Mouse (Mus musculus) forebrain, postnatal 0 days (tissue): ENCODE data around the gene A830018L16Rik. TPM values are rescaled to one million over a fixed set of nuclear protein-coding genes. Genes with fewer than 3 reads are reported as not detected.
"Not testable (repeated sequence)": the region's sequence is repeated elsewhere in the genome, so short reads cannot be mapped to it uniquely, and the experiment has no call there.

ENCODE experiments used
- ATAC-seq: fragments of 200-750 bp; cut with Nextera tagmentation; 2 replicates; pipeline ENCODE4 v1.8.0; 2017; ENCODE audit warnings: mild to moderate bottlenecking, moderate library complexity
- DNase-seq: peaks from one replicate; pipeline ENCODE4 v3.0.0-alpha.2; 2015
- H3K27ac ChIP-seq: fragments of 300-500 bp; sonication (generic); 2 replicates; pipeline ENCODE4 v1.5.1; 2014; ENCODE audit warnings: low read depth, mild to moderate bottlenecking, antibody characterized with exemption, low read length, moderate library complexity, mixed read lengths
- H3K27me3 ChIP-seq: fragments of 300-500 bp; sonication (generic); 2 replicates; pipeline ENCODE4 v1.6.1; 2014; ENCODE audit warnings: mild to moderate bottlenecking, low read length, mixed read lengths; ENCODE audit not compliant: insufficient read depth
- H3K36me3 ChIP-seq: fragments of 300-500 bp; sonication (generic); 2 replicates; pipeline ENCODE4 v1.6.1; 2014; ENCODE audit warnings: mild to moderate bottlenecking, moderate library complexity; ENCODE audit not compliant: insufficient read depth
- H3K4me1 ChIP-seq: fragments of 300-500 bp; sonication (generic); 2 replicates; pipeline ENCODE4 v1.6.1; 2014; ENCODE audit warnings: antibody characterized with exemption; ENCODE audit not compliant: insufficient read depth
- H3K4me2 ChIP-seq: fragments of 300-500 bp; sonication (generic); 2 replicates; pipeline ENCODE4 v1.6.1; 2014; ENCODE audit warnings: low read depth, mild to moderate bottlenecking, moderate library complexity
- H3K4me3 ChIP-seq: fragments of 300-500 bp; sonication (generic); 2 replicates; pipeline ENCODE4 v1.5.1; 2014; ENCODE audit warnings: low read depth, low read length, mixed read lengths
- H3K9ac ChIP-seq: fragments of 300-500 bp; sonication (generic); 2 replicates; pipeline ENCODE4 v1.6.1; 2014; ENCODE audit warnings: mild to moderate bottlenecking
- H3K9me3 ChIP-seq: fragments of 300-500 bp; sonication (generic); 2 replicates; pipeline ENCODE4 v1.6.1; 2016; ENCODE audit warnings: low read length
- CTCF ChIP-seq: sonication (generic); IDR thresholded peaks from 2 replicates; pipeline ENCODE4 v1.5.1; 2016; ENCODE audit warnings: antibody characterized with exemption, control low read depth, low read depth
- WGBS: fragments of 180-500 bp; shearing (Covaris S2); extraction: QIAGEN DNeasy Blood & Tissue Kit; methylation state at CpG from one replicate; pipeline ENCODE4 v1.1.7; 2014; 5-methylcytosine and 5-hydroxymethylcytosine counted together
- polyA plus RNA-seq: library from polyadenylated mRNA; unstranded; fragments of >200 nt; fragmentation: Nextera tagmentation; extraction: Ambion mirVana; gene quantifications from 2 replicates; pipeline ENCODE4 v1.2.1, GENCODE M21; 2015
- total RNA-seq: library from RNA; depleted of rRNA; stranded (reverse); fragments of >200 nt; gene quantifications from 2 replicates; pipeline ENCODE4 v1.2.3, GENCODE M21; 2014

A830018L16Rik gene
- total and polyA plus RNA-seq, 2 experiments from 2014 or later: 18.3 to 32.1 TPM

DNA sequence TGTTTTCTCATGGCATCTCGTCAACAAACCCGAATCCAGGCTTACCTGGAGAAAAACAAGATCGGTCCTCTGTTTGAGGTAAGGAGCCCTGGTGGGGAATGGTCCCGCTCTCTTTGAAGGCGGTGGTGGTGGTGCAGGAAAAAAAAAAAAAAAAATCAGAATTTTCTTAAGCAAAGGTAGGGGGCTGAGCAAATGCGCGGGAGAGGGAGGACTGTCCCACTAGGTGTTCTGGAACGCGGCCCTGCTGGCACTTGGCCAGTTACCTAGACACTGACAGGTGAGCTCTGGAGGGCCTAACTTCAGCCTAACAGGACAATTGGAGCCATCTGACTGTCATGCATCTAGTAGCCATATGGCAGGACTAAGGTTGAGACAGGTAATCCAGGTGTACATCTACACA is 655 bp downstream of the A830018L16Rik start:
- no peak for TF ChIP-seq CTCF
- H3K36me3 ChIP-seq: no peaks in the 10 kb centered on the region
- ATAC-seq (no peak), DNase-seq (no peak)
- H3K9ac ChIP-seq: peak overlapping the region; percentile 62
- H3K27me3 ChIP-seq: no peaks in the 10 kb centered on the region
- 0 out of 2 replicates have a peak, but pooled peaks cover 4% of the 10 kb centered on the region for H3K4me1 ChIP-seq
- H3K4me2 ChIP-seq: peak overlapping the region; percentile 74
- H3K27ac ChIP-seq: peak overlapping the region; percentile 75; the same call in 1 of the 2 replicates
- 2% methylated on average over 9 of the region's 9 CpGs for WGBS
- peak overlapping the region; percentile 63 for H3K4me3 ChIP-seq
- H3K9me3 ChIP-seq: no peaks in the 10 kb centered on the region

DNA sequence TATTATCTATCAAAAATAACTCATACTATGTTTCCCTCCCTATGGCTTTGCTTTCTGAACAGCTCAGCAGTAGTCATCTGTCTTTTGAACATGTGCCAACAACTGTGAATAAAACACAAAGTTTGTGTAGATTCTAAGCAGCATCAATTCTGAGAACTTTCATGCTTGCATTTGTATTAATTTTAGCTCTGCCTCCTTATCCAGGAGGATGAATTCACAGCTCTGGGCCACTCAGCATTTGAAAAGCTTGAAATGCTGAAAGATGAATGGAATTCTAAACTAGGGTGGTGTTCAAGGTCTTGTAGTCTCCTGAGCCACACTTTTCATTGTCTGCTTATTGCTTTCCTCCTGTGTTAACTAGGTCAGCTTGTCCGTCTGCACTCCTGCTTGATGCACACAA is 13.4 kb downstream of the A830018L16Rik start:
- whole genome bisulfite sequencing: 47% methylated on average over 1 of the region's 1 CpGs
- Histone ChIP-seq H3K9ac (no peak overlapping the region), H3K4me1 (no peaks in the 10 kb centered on the region), H3K4me2 (no peak overlapping the region), H3K27me3 (no peaks in the 10 kb centered on the region), H3K9me3 (no peaks in the 10 kb centered on the region), H3K27ac (no peak overlapping the region), H3K36me3 (no peaks in the 10 kb centered on the region), H3K4me3 (no peak overlapping the region)
- DNase-seq (no peak), ATAC-seq (no peak)
- no peak for TF ChIP-seq CTCF

DNA sequence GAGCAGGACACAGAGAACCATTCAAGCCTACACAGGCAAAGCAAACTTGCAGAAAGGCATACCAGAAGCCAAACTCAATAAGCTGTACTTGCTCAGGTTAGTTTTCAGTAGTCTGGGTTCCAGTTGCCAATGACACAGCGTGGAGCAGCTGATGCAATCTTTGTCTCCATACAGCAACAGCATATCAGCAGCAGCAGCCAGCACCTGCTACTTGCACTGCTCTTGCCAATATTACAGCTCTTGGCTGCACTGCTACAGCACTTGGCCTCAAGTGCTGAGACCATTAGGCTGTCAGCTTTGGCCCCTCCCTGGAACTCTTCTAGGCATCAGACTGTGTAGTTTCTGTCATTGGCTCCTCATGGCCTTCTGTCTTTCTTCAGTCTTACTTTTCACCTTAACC is 44.4 kb downstream of the A830018L16Rik start:
- H3K27me3 ChIP-seq: no peaks in the 10 kb centered on the region
- TF ChIP-seq CTCF: no peak
- H3K9ac ChIP-seq: no peak overlapping the region
- ATAC-seq: peak; percentile 93
- H3K4me2 ChIP-seq: no peak overlapping the region
- H3K27ac ChIP-seq: no peak overlapping the region
- 57% methylated on average over 1 of the region's 1 CpGs for WGBS
- peak; percentile 49 for DNase-seq
- no peaks in the 10 kb centered on the region for H3K4me1 ChIP-seq
- H3K9me3 ChIP-seq: no peaks in the 10 kb centered on the region
- H3K4me3 ChIP-seq: no peak overlapping the region
- no peaks in the 10 kb centered on the region for H3K36me3 ChIP-seq

DNA sequence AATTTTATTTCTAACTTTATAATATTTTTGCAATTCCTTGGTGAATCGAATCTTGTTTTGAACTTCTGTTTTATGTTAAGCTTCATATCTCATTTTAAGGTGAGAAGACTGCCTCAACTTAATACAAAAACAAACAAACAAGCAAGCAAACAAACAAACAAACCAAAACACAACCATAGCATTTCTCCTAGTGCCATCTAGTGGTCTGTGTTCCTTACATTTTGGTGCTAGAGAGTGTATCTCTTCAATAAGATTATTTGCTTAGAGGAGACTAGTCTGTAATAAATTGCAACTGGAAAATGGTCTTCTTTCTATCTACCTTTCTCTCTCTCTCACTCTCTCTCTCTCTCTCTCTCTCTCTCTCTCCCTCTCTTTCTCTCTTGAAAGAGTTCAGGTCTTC is 52.4 kb downstream of the A830018L16Rik start:
- Histone ChIP-seq H3K4me3 (no peak overlapping the region), H3K9ac (no peak overlapping the region), H3K4me2 (no peak overlapping the region), H3K27me3 (no peaks in the 10 kb centered on the region), H3K27ac (no peak overlapping the region), H3K36me3 (no peaks in the 10 kb centered on the region), H3K4me1 (no peaks in the 10 kb centered on the region), H3K9me3 (no peaks in the 10 kb centered on the region)
- DNase-seq (peak; percentile 45), ATAC-seq (no peak)
- peak; percentile 56 for TF ChIP-seq CTCF
- WGBS: 79% methylated on average over 1 of the region's 1 CpGs

DNA sequence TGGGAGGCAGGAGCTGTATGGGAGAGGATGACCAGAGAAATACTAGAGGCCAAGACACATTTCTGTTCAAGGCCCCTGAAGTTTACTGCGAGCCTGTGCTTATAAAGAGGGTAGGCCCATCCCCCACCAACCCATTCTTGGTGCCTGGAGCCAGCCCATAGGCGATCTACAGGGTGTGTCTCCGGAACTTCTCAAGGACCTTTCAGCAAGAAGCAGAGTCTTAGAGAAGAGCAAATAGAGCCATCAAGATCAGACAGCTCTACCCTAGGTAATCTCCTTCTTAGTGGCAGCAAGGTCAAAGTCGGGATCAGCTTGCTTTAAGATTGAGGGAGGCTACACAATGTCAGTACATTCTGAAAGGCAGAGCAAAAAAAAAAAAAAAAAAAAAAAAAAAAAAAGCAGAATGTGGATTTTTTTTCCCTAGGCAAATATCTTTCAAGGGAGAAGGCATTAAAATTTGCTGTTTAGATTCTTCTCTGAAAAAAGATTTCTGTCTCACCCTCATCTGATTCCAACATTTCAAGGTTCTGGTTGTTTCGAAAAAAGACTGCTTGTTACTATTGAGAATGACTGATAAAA is 53.2 kb downstream of the A830018L16Rik start:
- H3K36me3 ChIP-seq: no peaks in the 10 kb centered on the region
- no peak overlapping the region for H3K27ac ChIP-seq
- no peaks in the 10 kb centered on the region for H3K4me1 ChIP-seq
- WGBS: 65% methylated on average over 5 of the region's 5 CpGs
- H3K9ac ChIP-seq: no peak overlapping the region
- no peak overlapping the region for H3K4me2 ChIP-seq
- H3K27me3 ChIP-seq: no peaks in the 10 kb centered on the region
- DNase-seq (no peak), ATAC-seq (no peak)
- no peak overlapping the region for H3K4me3 ChIP-seq
- no peaks in the 10 kb centered on the region for H3K9me3 ChIP-seq
- TF ChIP-seq CTCF: no peak

DNA sequence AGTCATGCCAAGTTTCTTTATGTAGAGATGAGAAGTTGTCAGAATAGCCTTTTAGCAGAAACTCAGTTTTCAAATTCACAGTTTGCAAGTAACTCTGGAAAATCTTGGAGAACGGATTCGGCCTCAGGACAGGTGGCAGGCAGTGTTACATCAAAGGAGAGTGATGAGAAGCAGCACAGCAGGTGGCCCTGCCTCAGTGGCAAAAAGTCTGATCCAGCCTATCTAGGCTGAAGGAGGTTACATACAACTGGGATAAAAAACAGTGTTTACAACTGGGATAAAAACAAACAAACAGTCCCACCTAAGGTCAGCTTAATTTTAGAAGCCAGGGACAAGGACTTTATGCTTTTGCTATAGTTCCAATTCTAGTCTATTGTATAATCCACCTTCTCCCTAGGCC is 79.0 kb downstream of the A830018L16Rik start:
- no peaks in the 10 kb centered on the region for H3K36me3 ChIP-seq
- WGBS: 75% methylated on average over 2 of the region's 2 CpGs
- no peaks in the 10 kb centered on the region for H3K9me3 ChIP-seq
- no peaks in the 10 kb centered on the region for H3K4me1 ChIP-seq
- no peaks in the 10 kb centered on the region for H3K27me3 ChIP-seq
- DNase-seq (no peak), ATAC-seq (no peak)
- H3K4me2 ChIP-seq: no peak overlapping the region
- no peak overlapping the region for H3K4me3 ChIP-seq
- H3K27ac ChIP-seq: no peak overlapping the region
- no peak for TF ChIP-seq CTCF
- no peak overlapping the region for H3K9ac ChIP-seq

DNA sequence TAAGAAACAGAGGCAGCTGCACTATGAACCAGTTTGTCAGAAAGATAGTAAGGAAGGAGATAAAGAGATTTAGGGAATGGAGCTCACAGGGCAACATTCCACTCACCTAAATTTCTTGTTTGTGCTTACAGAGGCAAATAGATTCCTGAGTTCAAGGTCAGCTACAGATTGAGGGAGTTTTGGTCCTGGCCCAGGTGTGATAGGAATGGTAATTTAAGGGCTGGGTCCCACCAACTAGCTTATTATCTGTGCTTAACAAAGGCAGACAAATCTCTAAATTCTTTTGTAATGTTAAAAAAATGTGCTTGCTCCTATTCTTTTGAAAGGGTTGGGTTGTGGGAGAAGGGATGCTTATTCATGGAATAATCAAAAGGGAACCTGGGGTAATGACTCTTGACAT is 87.7 kb downstream of the A830018L16Rik start:
- no peaks in the 10 kb centered on the region for H3K9me3 ChIP-seq
- no peak for DNase-seq
- no peaks in the 10 kb centered on the region for H3K36me3 ChIP-seq
- no peak overlapping the region for H3K9ac ChIP-seq
- no peak overlapping the region for H3K27ac ChIP-seq
- H3K27me3 ChIP-seq: no peaks in the 10 kb centered on the region
- no peak overlapping the region for H3K4me2 ChIP-seq
- TF ChIP-seq CTCF: no peak
- H3K4me3 ChIP-seq: no peak overlapping the region
- H3K4me1 ChIP-seq: no peaks in the 10 kb centered on the region
- no peak for ATAC-seq

DNA sequence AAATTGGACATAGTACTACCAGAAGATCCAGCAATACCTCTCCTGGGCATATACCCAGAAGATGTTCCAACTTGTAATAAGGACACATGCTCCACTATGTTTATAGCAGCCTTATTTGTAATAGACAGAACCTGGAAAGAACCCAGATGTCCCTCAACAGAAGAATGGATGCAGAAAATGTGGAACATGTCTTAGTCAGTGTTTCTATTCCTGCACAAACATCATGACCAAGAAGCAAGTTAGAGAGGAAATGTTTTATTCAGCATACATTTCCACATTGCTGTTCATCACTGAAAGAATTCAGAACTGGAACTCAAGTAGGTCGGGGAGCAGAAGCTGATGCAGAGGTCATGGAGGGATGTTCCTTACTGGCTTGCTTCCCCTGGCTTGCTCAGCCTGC is 135.9 kb downstream of the A830018L16Rik start:
- not testable (repeated sequence) for H3K27me3 ChIP-seq, H3K27ac ChIP-seq
- 94% methylated on average over 1 of the region's 1 CpGs for WGBS

More for the DNA sequence above, 135.9 kb downstream of the A830018L16Rik start:
- not testable (repeated sequence) for H3K4me3 ChIP-seq, H3K4me2 ChIP-seq, H3K36me3 ChIP-seq, H3K4me1 ChIP-seq, H3K9me3 ChIP-seq, ATAC-seq, H3K9ac ChIP-seq, DNase-seq
